In the genomic region with DNA sequence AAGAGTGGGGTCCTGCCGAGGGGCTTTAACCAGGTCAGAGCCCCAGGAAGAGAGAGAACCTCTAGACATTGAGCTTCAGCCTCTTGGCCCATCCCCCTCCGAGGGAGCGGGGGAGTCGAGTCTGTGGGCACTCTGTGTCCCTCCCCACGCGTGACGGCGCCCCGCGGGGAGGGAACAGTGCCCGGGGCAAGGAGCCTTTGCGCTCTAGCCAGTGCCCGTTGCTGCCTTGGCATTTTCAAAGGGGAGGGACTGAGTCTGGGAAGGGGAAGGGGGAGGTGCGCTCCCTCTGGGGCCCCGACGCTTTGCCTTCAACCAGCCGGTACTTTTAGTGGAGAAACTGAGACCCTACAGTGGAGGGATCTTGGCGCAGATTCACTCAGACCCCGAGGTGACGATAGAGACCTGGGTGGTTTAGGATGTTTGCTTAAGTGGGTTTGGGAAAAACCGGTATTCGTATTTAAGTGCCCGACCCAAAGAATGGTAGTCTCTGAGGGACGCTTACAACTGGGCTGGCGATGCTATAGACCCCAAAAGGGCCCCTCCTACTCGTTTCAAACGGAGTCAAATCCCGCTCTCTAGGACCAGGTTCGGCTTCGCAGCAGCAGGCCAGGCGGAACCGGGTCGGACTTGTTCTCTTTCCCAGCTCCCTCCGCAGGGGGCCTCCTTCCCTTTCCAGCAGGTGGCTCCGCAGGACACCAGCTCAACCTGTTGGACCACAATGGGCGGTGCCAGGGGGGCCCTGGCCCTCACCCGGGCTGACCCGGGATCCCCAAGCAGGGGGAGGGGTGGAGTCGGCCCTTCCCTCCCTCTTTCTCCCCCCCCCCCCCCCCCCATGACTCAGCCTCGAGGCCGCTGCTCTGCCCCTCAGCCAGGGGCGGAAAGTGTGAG, we compare ENCODE assay signal across 8 mouse cellular contexts. TPM values are rescaled to one million over a fixed set of nuclear protein-coding genes. Genes with fewer than 3 reads are reported as not detected.
DNase-seq lines count a peak whose midpoint lies in the region; ATAC-seq and TF ChIP-seq lines count a peak whose summit lies in the region.

A gene (minus strand): TSS at position 771 of the 888 bp plus-strand sequence.

- H3K4me2 ChIP-seq in embryonic facial prominence, embryonic 13.5 days, result peak within 1 kb of the TSS; percentile 94
- peak within 1 kb of the TSS; percentile 99 for H3K4me2 ChIP-seq in liver, embryonic 11.5 days
- peak within 1 kb of the TSS; percentile 95 for H3K4me2 ChIP-seq in stomach, embryonic 15.5 days

- under 1% methylated on average over 40 of the region's 42 CpGs for WGBS in embryonic facial prominence, embryonic 13.5 days
- WGBS in liver, embryonic 11.5 days, result under 1% methylated on average over 38 of the region's 42 CpGs
- 0% methylated on average over 39 of the region's 42 CpGs for WGBS in stomach, embryonic 15.5 days

- H3K9me3 ChIP-seq in embryonic facial prominence, embryonic 13.5 days, result no peaks in the 10 kb centered on the region
- H3K9me3 ChIP-seq in liver, embryonic 11.5 days (ENCODE audit: control insufficient read depth, low read length), result no peaks in the 10 kb centered on the region
- no peaks in the 10 kb centered on the region for H3K9me3 ChIP-seq in stomach, embryonic 15.5 days

- H3K79me3 ChIP-seq in C2C12 (ENCODE audit: low read depth), result peaks cover 2% of the 10 kb centered on the region

- TF ChIP-seq CTCF in C2C12 (IDR thresholded peaks at IDR 0.05; ENCODE audit: control insufficient read depth, insufficient read depth, insufficient read length), result no peak

- H3K9ac ChIP-seq in embryonic facial prominence, embryonic 13.5 days, result peak within 1 kb of the TSS; percentile 70
- peak within 1 kb of the TSS; percentile 70 for H3K9ac ChIP-seq in liver, embryonic 11.5 days (ENCODE audit: low read depth, low read length)
- peak within 1 kb of the TSS; percentile 45 for H3K9ac ChIP-seq in stomach, embryonic 15.5 days

- DNase-seq in adrenal gland, postnatal 10 days, result peak; percentile 89
- peak; percentile 70 for DNase-seq in heart, adult 8-10 months (ENCODE audit: low spot score)
- DNase-seq in kidney, adult 8-10 months, result peak; percentile 92 to 95
- peak; percentile 81 for DNase-seq in liver, embryonic 11.5 days (ENCODE audit: low spot score)

- peak within 1 kb of the TSS; percentile 34 for H3K4me3 ChIP-seq in C2C12 (ENCODE audit: insufficient read depth, poor library complexity, severe bottlenecking)
- H3K4me3 ChIP-seq in embryonic facial prominence, embryonic 13.5 days, result peak within 1 kb of the TSS; percentile 56
- peak within 1 kb of the TSS; percentile 64 for H3K4me3 ChIP-seq in liver, embryonic 11.5 days (ENCODE audit: low read depth, low read length)
- peak within 1 kb of the TSS; percentile 64 for H3K4me3 ChIP-seq in stomach, embryonic 15.5 days (replicated peaks)

- no peaks in the 10 kb centered on the region for H3K27me3 ChIP-seq in C2C12 (ENCODE audit: control insufficient read depth, insufficient read depth, insufficient read length)
- peaks cover 29% of the 10 kb centered on the region for H3K27me3 ChIP-seq in embryonic facial prominence, embryonic 13.5 days
- no peaks in the 10 kb centered on the region; the same call in 1 of the 2 replicates for H3K27me3 ChIP-seq in liver, embryonic 11.5 days (replicated peaks; ENCODE audit: control insufficient read depth, insufficient read depth, low read length)
- H3K27me3 ChIP-seq in stomach, embryonic 15.5 days (replicated peaks), result no peaks in the 10 kb centered on the region

- peak; percentile 53 for ATAC-seq in embryonic facial prominence, embryonic 13.5 days (ENCODE audit: insufficient number of reproducible peaks, insufficient read depth, low FRiP score, low TSS enrichment, low read depth)
- ATAC-seq in liver, embryonic 11.5 days (replicated peaks; ENCODE audit: low FRiP score), result peak; percentile 66
- ATAC-seq in monocyte, adult 5-6 weeks (replicated peaks; ENCODE audit: insufficient number of reproducible peaks, low FRiP score, low TSS enrichment, poor library complexity, severe bottlenecking), result peak; percentile 51
- peak; percentile 27 for ATAC-seq in stomach, embryonic 15.5 days (ENCODE audit: insufficient read depth, low FRiP score, low read depth)

- H3ac ChIP-seq in C2C12 (ENCODE audit: control insufficient read depth, insufficient read length, low read depth), result peak within 1 kb of the TSS; percentile 56

- H3K36me3 ChIP-seq in C2C12 (ENCODE audit: control insufficient read depth, insufficient read depth), result no peaks in the 10 kb centered on the region
- no peaks in the 10 kb centered on the region for H3K36me3 ChIP-seq in embryonic facial prominence, embryonic 13.5 days
- no peaks in the 10 kb centered on the region for H3K36me3 ChIP-seq in liver, embryonic 11.5 days (ENCODE audit: control insufficient read depth, insufficient read depth, low read length)
- no peaks in the 10 kb centered on the region for H3K36me3 ChIP-seq in stomach, embryonic 15.5 days

- H3K79me2 ChIP-seq in C2C12 (ENCODE audit: control insufficient read depth, insufficient read depth), result peaks cover 38% of the 10 kb centered on the region

- peaks cover 57% of the 10 kb centered on the region for H3K4me1 ChIP-seq in embryonic facial prominence, embryonic 13.5 days
- peaks cover 38% of the 10 kb centered on the region for H3K4me1 ChIP-seq in liver, embryonic 11.5 days (replicated peaks; ENCODE audit: control insufficient read depth, insufficient read depth, low read length)
- peaks cover 32% of the 10 kb centered on the region for H3K4me1 ChIP-seq in stomach, embryonic 15.5 days

- peak within 1 kb of the TSS; percentile 89 for H3K27ac ChIP-seq in embryonic facial prominence, embryonic 13.5 days
- peak within 1 kb of the TSS; percentile 88 for H3K27ac ChIP-seq in liver, embryonic 11.5 days (ENCODE audit: low read depth, low read length)
- H3K27ac ChIP-seq in stomach, embryonic 15.5 days, result peak within 1 kb of the TSS; percentile 98

TF ChIP-seq in C2C12, 6 proteins besides CTCF, POLR2A, EP300 and RAD21:
- no peak for TF ChIP-seq MAX (IDR thresholded peaks at IDR 0.05)
- no peak for TF ChIP-seq MYOD1 (IDR thresholded peaks at IDR 0.05; ENCODE audit: control insufficient read depth, insufficient read length, low read depth)

RNA-seq across cellular contexts. Expression of the gene that starts here (rescaled TPM):
- 29.5 TPM for polyA plus RNA-seq in C2C12 (2012; fragmentation: generic; extraction: Trizol)
- total RNA-seq in adrenal gland, postnatal 10 days (2021), result 10 to 100 TPM; 62.3 to 62.4 TPM
- 1.7 and 2.1 TPM in 2 replicates for polyA plus RNA-seq in embryonic facial prominence, embryonic 13.5 days (2015; fragmentation: Nextera tagmentation; extraction: Ambion mirVana)
- total RNA-seq in heart, adult 8-10 months (2022), result 10 to 100 TPM; 19.6 to 23.2 (median 22.9) TPM
- 1.5 and 2.1 TPM in 2 replicates for polyA plus RNA-seq in liver, embryonic 11.5 days (2014; fragmentation: Nextera tagmentation; extraction: Ambion mirVana)
- total RNA-seq in monocyte, adult 5-6 weeks (2017), result 49.4 to 76.6 TPM (median 51.2 TPM) in 3 replicates
- 7.8 and 7.9 TPM in 2 replicates for polyA plus RNA-seq in stomach, embryonic 15.5 days (2015; fragmentation: Nextera tagmentation; extraction: Ambion mirVana)

Comparison
In these comparisons a context has a peak if more than half of its experiments do, and no peak if none do; other contexts are left out.
1. Peak in every context shown above with its lines: DNase-seq, ATAC-seq, H3K4me3 ChIP-seq and H3K27ac ChIP-seq.